Mouse (Mus musculus) forebrain, embryonic 15.5 days (tissue): Measurements from ENCODE around the gene Tmem222. TPM values are rescaled to one million over a fixed set of nuclear protein-coding genes. Genes with fewer than 3 reads are reported as not detected.

Experiments
- ATAC-seq: fragments of 200-750 bp; cut with Nextera tagmentation; replicated peaks from 2 replicates; pipeline ENCODE4 v1.8.0; 2017; ENCODE audit warnings: mild to moderate bottlenecking, moderate TSS enrichment, moderate library complexity
- H3K27ac ChIP-seq: fragments of 300-500 bp; sonication (generic); replicated peaks from 2 replicates; pipeline ENCODE4 v1.5.1; 2015; ENCODE audit warnings: mild to moderate bottlenecking, inconsistent platforms
- H3K27me3 ChIP-seq: fragments of 300-500 bp; sonication (generic); 2 replicates; pipeline ENCODE4 v1.6.1; 2015; ENCODE audit warnings: inconsistent platforms
- H3K36me3 ChIP-seq: fragments of 300-500 bp; sonication (generic); 2 replicates; pipeline ENCODE4 v1.6.1; 2015; ENCODE audit warnings: mild to moderate bottlenecking, inconsistent platforms
- H3K4me1 ChIP-seq: fragments of 300-500 bp; sonication (generic); 2 replicates; pipeline ENCODE4 v1.6.1; 2015; ENCODE audit warnings: inconsistent platforms
- H3K4me2 ChIP-seq: fragments of 300-500 bp; sonication (generic); replicated peaks from 2 replicates; pipeline ENCODE4 v1.6.1; 2015; ENCODE audit warnings: mild to moderate bottlenecking, inconsistent platforms
- H3K4me3 ChIP-seq: fragments of 300-500 bp; sonication (generic); 2 replicates; pipeline ENCODE4 v1.5.1; 2015; ENCODE audit warnings: mild to moderate bottlenecking, inconsistent platforms
- H3K9ac ChIP-seq: fragments of 300-500 bp; sonication (generic); replicated peaks from 2 replicates; pipeline ENCODE4 v1.6.1; 2015; ENCODE audit warnings: mild to moderate bottlenecking, inconsistent platforms
- H3K9me3 ChIP-seq: fragments of 300-500 bp; sonication (generic); 2 replicates; pipeline ENCODE4 v1.6.1; 2016; ENCODE audit warnings: inconsistent platforms
- WGBS: fragments of 180-500 bp; shearing (Covaris S2); methylation state at CpG from one replicate; pipeline ENCODE4 v1.1.7; 2015; ENCODE audit warnings: mixed read lengths; 5-methylcytosine and 5-hydroxymethylcytosine counted together
- polyA plus RNA-seq: library from polyadenylated mRNA; unstranded; fragments of >200 nt; fragmentation: Nextera tagmentation; extraction: Ambion mirVana; gene quantifications from 2 replicates; pipeline ENCODE4 v1.2.1, GENCODE M21; 2015

Tmem222 gene
- polyA plus RNA-seq, 1 experiment from 2014 or later, result 112 TPM

- Histone ChIP-seq H3K36me3 (no peaks in the 10 kb centered on the region), H3K9me3 (no peaks in the 10 kb centered on the region), H3K9ac (no peak overlapping the region), H3K4me3 (no peak overlapping the region), H3K27ac (no peak overlapping the region), H3K4me1 (no peaks in the 10 kb centered on the region), H3K4me2 (no peak overlapping the region), H3K27me3 (peaks cover 4% of the 10 kb centered on the region)
- ATAC-seq, result no peak
- 87% methylated on average over 10 of the region's 10 CpGs for whole genome bisulfite sequencing
Observed at GRCm38 (mm10) chr4:133226073-133226472, 51.5 kb downstream of the Tmem222 start.

DNA sequence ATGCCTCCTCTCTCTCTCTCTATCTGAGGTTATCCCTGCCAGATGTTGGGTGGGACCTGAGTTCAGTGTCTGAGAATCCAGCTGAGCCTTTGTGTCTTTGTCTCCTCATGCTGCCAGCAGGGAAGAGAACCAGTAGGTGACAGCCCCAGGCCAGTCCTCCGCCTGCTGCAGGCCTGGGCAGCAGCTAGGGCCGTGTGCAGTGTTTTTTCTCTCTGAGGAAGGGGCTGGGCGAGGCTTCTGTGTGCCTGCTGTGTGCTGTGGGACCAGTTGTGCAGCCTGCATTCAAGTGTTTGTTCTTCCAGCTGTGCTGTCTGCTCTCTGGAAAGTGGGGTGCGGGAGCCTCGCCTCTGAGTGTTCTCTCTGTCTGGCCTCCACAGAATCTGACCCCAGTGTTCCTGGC is 53.7 kb downstream of the Tmem222 start:
- peaks cover 7% of the 10 kb centered on the region for H3K27me3 ChIP-seq
- no peak for ATAC-seq
- H3K4me1 ChIP-seq, result peaks cover 5% of the 10 kb centered on the region; the same call in 1 of the 2 replicates
- H3K27ac ChIP-seq, result no peak overlapping the region
- no peaks in the 10 kb centered on the region for H3K9me3 ChIP-seq
- H3K9ac ChIP-seq, result no peak overlapping the region
- no peaks in the 10 kb centered on the region for H3K36me3 ChIP-seq
- WGBS, result 42% methylated on average over 5 of the region's 5 CpGs
- no peak overlapping the region for H3K4me2 ChIP-seq
- no peak overlapping the region for H3K4me3 ChIP-seq

DNA sequence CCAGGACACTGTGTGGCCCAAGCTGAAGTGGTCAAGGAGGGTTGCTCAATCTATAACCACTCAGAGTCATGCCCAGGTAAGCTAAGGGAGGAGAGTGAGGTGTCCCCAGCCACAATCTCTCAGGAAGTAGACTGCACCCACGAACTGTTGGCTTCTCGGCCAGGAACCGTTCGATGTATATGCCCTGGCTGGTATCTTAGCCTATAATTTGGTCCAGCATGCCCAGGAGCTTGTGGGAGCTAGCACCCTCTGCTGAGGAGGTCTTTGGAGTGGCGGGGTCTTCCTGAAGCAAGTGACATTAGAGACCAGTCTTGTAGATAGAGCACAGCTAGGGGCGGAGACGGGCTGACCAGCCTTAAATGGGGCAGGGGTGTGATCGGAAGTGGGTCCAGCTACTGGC is 55.9 kb downstream of the Tmem222 start:
- Histone ChIP-seq H3K4me1 (peaks cover 5% of the 10 kb centered on the region; the same call in 1 of the 2 replicates), H3K4me2 (no peak overlapping the region), H3K4me3 (no peak overlapping the region), H3K27ac (no peak overlapping the region), H3K27me3 (peaks cover 7% of the 10 kb centered on the region), H3K9me3 (no peaks in the 10 kb centered on the region), H3K9ac (no peak overlapping the region), H3K36me3 (no peaks in the 10 kb centered on the region)
- WGBS, result 72% methylated on average over 8 of the region's 8 CpGs
- no peak for ATAC-seq

DNA sequence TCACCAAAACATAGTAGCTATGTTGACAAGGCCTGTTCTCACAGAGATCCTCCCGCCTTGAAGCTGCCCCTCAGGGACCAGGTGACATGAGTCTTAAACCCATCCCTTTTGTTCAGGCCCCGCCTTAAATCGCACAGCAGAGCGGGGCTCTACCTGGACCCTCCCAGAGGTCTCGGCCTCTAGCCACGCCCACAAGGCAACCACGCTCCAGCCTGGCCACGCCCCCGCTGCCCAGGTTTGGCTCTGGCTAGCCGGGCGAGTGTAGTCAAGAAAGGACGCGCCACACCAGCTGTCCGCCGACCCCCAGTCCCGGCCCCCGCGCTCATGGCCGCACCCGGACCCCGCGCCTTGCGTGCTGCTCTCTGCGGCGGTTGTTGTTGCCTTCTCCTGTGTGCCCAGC is 56.9 kb downstream of the Tmem222 start:
- Histone ChIP-seq H3K4me3 (peak overlapping the region; percentile 21), H3K4me1 (peaks cover 5% of the 10 kb centered on the region; the same call in 1 of the 2 replicates), H3K27me3 (peaks cover 7% of the 10 kb centered on the region), H3K36me3 (no peaks in the 10 kb centered on the region), H3K27ac (no peak overlapping the region), H3K4me2 (peak overlapping the region; percentile 30), H3K9ac (no peak overlapping the region), H3K9me3 (no peaks in the 10 kb centered on the region)
- no peak for ATAC-seq
- 2% methylated on average over 25 of the region's 25 CpGs for WGBS

DNA sequence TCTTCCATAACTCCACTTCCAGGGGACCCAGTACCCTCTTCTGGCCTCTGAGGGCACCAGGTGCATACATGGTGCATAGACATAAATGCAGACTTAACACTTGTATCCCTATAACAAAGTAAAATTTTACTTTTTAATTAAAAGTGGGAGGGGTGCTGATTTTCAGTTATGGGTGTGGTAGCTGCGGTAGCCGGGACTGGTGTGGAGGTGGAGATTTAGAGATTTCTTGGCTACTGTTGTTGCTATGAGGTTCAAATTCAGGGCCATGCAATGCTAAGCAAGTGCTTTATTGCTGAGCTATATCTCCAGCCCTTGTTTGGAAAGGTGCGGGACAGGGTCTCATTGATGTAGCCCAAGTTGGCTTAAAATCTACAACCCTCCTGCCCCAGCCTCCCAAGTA is 58.8 kb downstream of the Tmem222 start:
- H3K4me1 ChIP-seq, result peaks cover 5% of the 10 kb centered on the region; the same call in 1 of the 2 replicates
- no peaks in the 10 kb centered on the region for H3K9me3 ChIP-seq
- no peak overlapping the region for H3K9ac ChIP-seq
- no peaks in the 10 kb centered on the region for H3K36me3 ChIP-seq
- no peak overlapping the region for H3K4me3 ChIP-seq
- H3K27me3 ChIP-seq, result peaks cover 15% of the 10 kb centered on the region
- no peak overlapping the region for H3K4me2 ChIP-seq
- H3K27ac ChIP-seq, result no peak overlapping the region
- no peak for ATAC-seq
- 92% methylated on average over 3 of the region's 3 CpGs for WGBS

DNA sequence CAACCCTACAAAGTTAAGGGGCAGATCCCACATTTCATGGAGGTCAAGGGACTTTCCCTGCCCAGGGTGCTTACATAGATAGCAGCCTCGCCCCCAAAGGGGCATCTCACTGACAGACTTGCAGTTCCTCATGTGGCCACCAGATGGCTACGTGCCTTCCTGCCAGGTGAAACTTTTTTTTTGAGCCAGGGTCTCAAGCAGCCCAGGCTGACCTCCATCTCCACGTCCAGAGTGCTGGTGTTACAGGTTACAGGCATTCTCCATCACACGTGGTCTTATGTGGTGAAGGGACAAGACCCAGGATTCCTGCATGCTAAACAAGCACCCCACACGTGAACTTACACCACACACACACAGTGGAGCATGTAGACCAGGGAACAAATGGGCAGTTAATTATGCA is 60.0 kb downstream of the Tmem222 start:
- peaks cover 22% of the 10 kb centered on the region for H3K27me3 ChIP-seq
- H3K4me3 ChIP-seq, result no peak overlapping the region
- ATAC-seq, result 0 out of 2 replicates have a peak, but pooled peaks have one; percentile 40
- no peak overlapping the region for H3K4me2 ChIP-seq
- H3K4me1 ChIP-seq, result peaks cover 15% of the 10 kb centered on the region
- no peaks in the 10 kb centered on the region for H3K36me3 ChIP-seq
- WGBS, result 1% methylated on average over 5 of the region's 5 CpGs
- no peak overlapping the region for H3K27ac ChIP-seq
- H3K9me3 ChIP-seq, result no peaks in the 10 kb centered on the region
- H3K9ac ChIP-seq, result no peak overlapping the region

Other genes starting within 250 kb of the Tmem222 start
- gene Wasf2, start 147.3 kb downstream of the Tmem222 start, polyA plus RNA-seq, result 31.8 and 33.6 TPM in 2 replicates
- gene Cd164l2, start 65.7 kb downstream of the Tmem222 start, polyA plus RNA-seq, result 0.38 and 0.87 TPM in 2 replicates
- gene Gpr3, start 65.3 kb downstream of the Tmem222 start, polyA plus RNA-seq, result 0.48 and 0.55 TPM in 2 replicates
- gene Map3k6, start 37.0 kb downstream of the Tmem222 start, polyA plus RNA-seq, result 1.7 and 1.8 TPM in 2 replicates
- gene Sytl1, start 14.7 kb downstream of the Tmem222 start, polyA plus RNA-seq, result 0.29 and 0.61 TPM in 2 replicates
- 16.2 and 18.1 TPM in 2 replicates for gene Wdtc1, start 75.7 kb upstream of the Tmem222 start, polyA plus RNA-seq
- gene Slc9a1, start 91.9 kb upstream of the Tmem222 start, polyA plus RNA-seq, result 6.5 and 6.7 TPM in 2 replicates
- gene Tent5b, start 202.3 kb upstream of the Tmem222 start, polyA plus RNA-seq, result 0.11 and 0.13 TPM in 2 replicates
- 7.9 and 9.0 TPM in 2 replicates for gene Trnp1, start 220.8 kb upstream of the Tmem222 start, polyA plus RNA-seq
- gene Kdf1, start 241.2 kb upstream of the Tmem222 start, polyA plus RNA-seq, result 0.18 and 0.41 TPM in 2 replicates